Mouse (Mus musculus) C2C12 (cell line): ENCODE results near the gene Rbm17. TPM values are rescaled to one million over a fixed set of nuclear protein-coding genes. Genes with fewer than 3 reads are reported as not detected.
"Not testable (repeated sequence)": the region's sequence is repeated elsewhere in the genome, so short reads cannot be mapped to it uniquely, and the experiment has no call there.

Source experiments
- H3K27me3 ChIP-seq: one replicate; pipeline ENCODE4 v1.6.1; 2011; ENCODE audit not compliant: control insufficient read depth, insufficient read depth, insufficient read length
- H3K36me3 ChIP-seq: one replicate; pipeline ENCODE4 v1.6.1; 2011; ENCODE audit not compliant: control insufficient read depth, insufficient read depth
- H3K4me3 ChIP-seq: one replicate; pipeline ENCODE4 v1.5.1; 2011; ENCODE audit warnings: mild to moderate bottlenecking, control low read depth; ENCODE audit not compliant: poor library complexity, insufficient read depth, severe bottlenecking
- H3K79me2 ChIP-seq: one replicate; pipeline ENCODE4 v1.6.1; 2011; ENCODE audit not compliant: control insufficient read depth, insufficient read depth
- H3K79me3 ChIP-seq: one replicate; pipeline ENCODE4 v1.6.1; 2011; ENCODE audit warnings: low read depth, control low read depth
- H3ac ChIP-seq: one replicate; pipeline ENCODE3; 2011; ENCODE audit warnings: low read depth; ENCODE audit not compliant: control insufficient read depth, insufficient read length
- CEBPB ChIP-seq: IDR thresholded peaks from one replicate; pipeline ENCODE4 v1.6.1; 2011; ENCODE audit warnings: low read depth, mild to moderate bottlenecking, control low read depth, moderate library complexity
- CTCF ChIP-seq: IDR thresholded peaks from one replicate; pipeline ENCODE4 v1.5.1; 2011; ENCODE audit not compliant: control insufficient read depth, insufficient read depth, insufficient read length
- FOSL1 ChIP-seq: IDR thresholded peaks from one replicate; pipeline ENCODE4 v1.8.0; 2011; ENCODE audit warnings: mild to moderate bottlenecking, low read length; ENCODE audit not compliant: poor library complexity, insufficient read depth, severe bottlenecking
- MAX ChIP-seq: IDR thresholded peaks from one replicate; pipeline ENCODE4 v1.6.1; 2011; ENCODE audit warnings: mild to moderate bottlenecking, control low read depth
- MYOD1 ChIP-seq: IDR thresholded peaks from one replicate; pipeline ENCODE4 v1.6.1; 2011; ENCODE audit warnings: low read depth; ENCODE audit not compliant: control insufficient read depth, insufficient read length
- MYOG ChIP-seq: IDR thresholded peaks from one replicate; pipeline ENCODE4 v1.6.1; 2011; ENCODE audit not compliant: control insufficient read depth, insufficient read length; ENCODE audit errors: extremely low read depth
- USF1 ChIP-seq: IDR thresholded peaks from one replicate; pipeline ENCODE4 v1.6.1; 2011; ENCODE audit warnings: low read depth, mild to moderate bottlenecking, control low read depth, moderate library complexity
- polyA plus RNA-seq: library from polyadenylated mRNA; unstranded; fragments of >200 nt; fragmentation: generic; extraction: Trizol; gene quantifications from one replicate; pipeline ENCODE4 v1.2.1, GENCODE M21; 2012; ENCODE audit warnings: missing spikeins

Gene Rbm17
- polyA plus RNA-seq, 1 experiment = 105 TPM

- TF ChIP-seq CTCF = no peak
- no peak for TF ChIP-seq MYOG
- TF ChIP-seq USF1 = no peak
- no peak for TF ChIP-seq MYOD1
- no peak for TF ChIP-seq FOSL1
- no peak for TF ChIP-seq MAX
- no peak for TF ChIP-seq CEBPB
- H3K36me3 ChIP-seq = no peaks in the 10 kb centered on the region
- no peak overlapping the region for H3K4me3 ChIP-seq
- H3K27me3 ChIP-seq = no peaks in the 10 kb centered on the region
- H3ac ChIP-seq = no peak overlapping the region
- H3K79me2 ChIP-seq = no peaks in the 10 kb centered on the region
- no peaks in the 10 kb centered on the region for H3K79me3 ChIP-seq
Measured at GRCm38 (mm10) chr2:11623726-11624125, 19.8 kb upstream of the Rbm17 start.

- Histone ChIP-seq H3K36me3 (no peaks in the 10 kb centered on the region), H3K79me3 (no peaks in the 10 kb centered on the region), H3K79me2 (no peaks in the 10 kb centered on the region), H3ac (no peak overlapping the region), H3K4me3 (no peak overlapping the region), H3K27me3 (no peaks in the 10 kb centered on the region)
- TF ChIP-seq CTCF (no peak), FOSL1 (no peak), MYOD1 (no peak), MYOG (no peak), USF1 (no peak)
Measured at GRCm38 (mm10) chr2:11623173-11623572, 19.2 kb upstream of the Rbm17 start.

GRCm38 (mm10) chr2:11619598-11619997, 15.6 kb upstream of the Rbm17 start:
- no peaks in the 10 kb centered on the region for H3K36me3 ChIP-seq
- TF ChIP-seq FOSL1 = no peak
- TF ChIP-seq CEBPB = no peak
- no peak for TF ChIP-seq CTCF
- no peak for TF ChIP-seq MYOD1
- no peak for TF ChIP-seq USF1
- no peak for TF ChIP-seq MAX
- TF ChIP-seq MYOG = no peak
- no peak overlapping the region for H3ac ChIP-seq
- H3K79me2 ChIP-seq = no peaks in the 10 kb centered on the region
- H3K27me3 ChIP-seq = no peaks in the 10 kb centered on the region
- no peak overlapping the region for H3K4me3 ChIP-seq
- H3K79me3 ChIP-seq = no peaks in the 10 kb centered on the region

GRCm38 (mm10) chr2:11616846-11617245, 12.9 kb upstream of the Rbm17 start:
- H3K4me3 ChIP-seq = no peak overlapping the region
- no peaks in the 10 kb centered on the region for H3K79me2 ChIP-seq
- no peak overlapping the region for H3ac ChIP-seq
- TF ChIP-seq MYOG (no peak), USF1 (no peak), CTCF (no peak), MYOD1 (no peak), FOSL1 (no peak), MAX (no peak), CEBPB (no peak)
- no peaks in the 10 kb centered on the region for H3K27me3 ChIP-seq
- no peaks in the 10 kb centered on the region for H3K36me3 ChIP-seq
- H3K79me3 ChIP-seq = no peaks in the 10 kb centered on the region

- not testable (repeated sequence) for H3K4me3 ChIP-seq, H3K79me2 ChIP-seq, H3K36me3 ChIP-seq, H3ac ChIP-seq, H3K79me3 ChIP-seq, H3K27me3 ChIP-seq
Measured at GRCm38 (mm10) chr2:11612939-11613338, 9.0 kb upstream of the Rbm17 start.

GRCm38 (mm10) chr2:11606718-11607117, 2.8 kb upstream of the Rbm17 start:
- peaks cover 14% of the 10 kb centered on the region for H3K79me2 ChIP-seq
- not testable (repeated sequence) for H3K36me3 ChIP-seq, H3K4me3 ChIP-seq, H3K27me3 ChIP-seq, H3ac ChIP-seq
- peaks cover 11% of the 10 kb centered on the region for H3K79me3 ChIP-seq

GRCm38 (mm10) chr2:11604911-11605310, 958 bp upstream of the Rbm17 start:
- H3K4me3 ChIP-seq = no peak overlapping the region
- H3K79me3 ChIP-seq = peaks cover 29% of the 10 kb centered on the region
- no peak for TF ChIP-seq MYOD1
- no peak for TF ChIP-seq MYOG
- TF ChIP-seq USF1 = no peak
- TF ChIP-seq FOSL1 = no peak
- TF ChIP-seq CTCF = no peak
- no peak for TF ChIP-seq CEBPB
- TF ChIP-seq MAX = no peak
- H3K79me2 ChIP-seq = peaks cover 32% of the 10 kb centered on the region
- no peak overlapping the region for H3ac ChIP-seq
- H3K36me3 ChIP-seq = peaks cover 11% of the 10 kb centered on the region
- H3K27me3 ChIP-seq = peaks cover 6% of the 10 kb centered on the region
